Mouse (Mus musculus) urinary bladder, adult 18-20 months (tissue): ENCODE results near the gene Sh2d1a.
A peak's percentile ranks its signal among the peaks of the same experiment; 100 is the strongest.

Source experiments
- DNase-seq, 2 experiments: peaks; one replicate each; pipeline ENCODE4 v3.0.0; 2022; ENCODE audit warnings: low spot score in 2 of 2, mixed read lengths in 2 of 2

Gene Sh2d1a

DNA sequence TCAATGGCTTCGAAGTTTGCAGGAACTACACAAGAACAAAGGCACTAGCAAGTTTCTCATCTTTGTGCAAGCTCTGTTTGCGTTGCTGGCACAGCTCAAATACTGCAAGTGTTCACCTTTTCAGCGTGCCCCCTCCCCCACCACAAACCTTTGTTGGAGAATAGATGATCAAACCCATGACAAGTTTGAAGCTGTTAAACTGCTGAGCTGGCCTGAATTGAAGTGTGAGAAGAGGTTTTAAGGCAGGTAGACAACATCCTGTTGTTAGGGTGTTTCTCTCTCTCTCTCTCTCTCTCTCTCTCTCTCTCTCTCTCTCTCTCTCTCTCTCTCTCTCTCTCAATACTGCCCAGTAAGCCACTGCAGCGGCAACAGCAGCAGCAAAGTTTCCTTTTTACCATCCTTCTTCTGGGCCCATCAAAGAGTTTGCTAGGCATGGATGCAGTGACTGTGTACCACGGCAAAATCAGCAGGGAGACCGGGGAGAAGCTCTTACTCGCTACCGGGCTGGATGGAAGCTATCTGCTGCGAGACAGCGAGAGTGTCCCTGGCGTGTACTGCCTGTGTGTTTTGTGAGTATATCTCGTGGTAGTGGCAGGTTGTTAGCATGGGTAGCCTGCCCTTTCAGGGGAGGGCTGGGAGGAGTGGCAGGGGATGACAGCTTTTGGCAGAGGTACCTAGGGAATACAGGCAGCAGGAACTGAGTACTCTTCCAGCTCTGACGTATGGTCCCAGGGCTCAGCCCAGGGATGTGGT, at the start of gene Sh2d1a:
Sh2d1a (plus strand) TSS at position 163 of the 753 bp plus-strand sequence.
- DNase-seq: no peak

GRCm38 (mm10) chrX:42453001-42453400, 49.3 kb upstream of the Sh2d1a start:
- DNase-seq: no peak

- DNase-seq: no peak
These were observed 47.7 kb upstream of the Sh2d1a start for GRCm38 (mm10) chrX:42454533-42454932.

DNA sequence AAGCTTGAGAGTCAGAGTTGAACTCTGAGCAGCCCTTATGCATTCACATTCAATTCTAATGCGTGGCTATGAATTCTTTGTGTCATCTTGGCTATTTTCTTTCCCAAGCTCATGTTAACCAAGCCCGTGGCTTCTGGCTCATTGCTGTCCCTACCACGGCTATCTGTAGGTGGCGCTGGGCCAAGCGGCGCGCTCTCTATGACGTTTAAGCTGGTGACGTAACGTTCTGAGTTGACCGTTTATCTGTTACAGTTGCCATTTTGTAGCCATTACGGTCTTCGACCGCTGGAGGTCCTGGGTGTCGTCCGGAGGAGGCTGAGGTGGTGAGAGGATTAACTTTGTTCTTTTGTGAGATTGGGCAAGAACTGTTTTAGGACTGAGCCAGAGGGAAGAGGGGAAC, 12.8 kb upstream of the Sh2d1a start, which contains the start of gene Tex13c2:
Tex13c2 (plus strand) TSS at position 246 of the 400 bp plus-strand sequence.
- DNase-seq: no peak

DNA sequence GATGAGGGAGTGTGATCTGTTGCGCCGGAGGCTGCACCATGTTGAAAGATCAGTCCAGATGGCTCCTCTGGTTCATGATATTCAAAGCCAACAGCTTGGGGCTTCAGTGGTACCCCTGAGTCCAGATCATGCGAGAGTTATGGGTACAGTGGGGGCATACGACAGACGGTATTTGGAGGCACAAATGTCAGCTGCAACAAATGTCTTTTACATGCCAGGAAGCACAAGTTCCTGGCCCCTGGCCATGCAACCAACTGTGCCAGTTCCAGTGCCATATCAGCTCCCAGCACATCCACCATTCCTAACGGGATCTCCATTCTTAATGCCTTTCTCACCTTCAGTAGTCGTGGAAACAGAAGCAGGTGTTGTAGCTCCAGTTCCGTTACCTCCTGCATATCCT, 11.9 kb upstream of the Sh2d1a start:
- no peak for DNase-seq

GRCm38 (mm10) chrX:42500538-42500937, 1.7 kb upstream of the Sh2d1a start:
- no peak for DNase-seq

- no peak for DNase-seq
These were observed 8.9 kb downstream of the Sh2d1a start for GRCm38 (mm10) chrX:42511105-42511504.

- no peak for DNase-seq
These were observed 10.3 kb downstream of the Sh2d1a start for GRCm38 (mm10) chrX:42512567-42512966.

DNA sequence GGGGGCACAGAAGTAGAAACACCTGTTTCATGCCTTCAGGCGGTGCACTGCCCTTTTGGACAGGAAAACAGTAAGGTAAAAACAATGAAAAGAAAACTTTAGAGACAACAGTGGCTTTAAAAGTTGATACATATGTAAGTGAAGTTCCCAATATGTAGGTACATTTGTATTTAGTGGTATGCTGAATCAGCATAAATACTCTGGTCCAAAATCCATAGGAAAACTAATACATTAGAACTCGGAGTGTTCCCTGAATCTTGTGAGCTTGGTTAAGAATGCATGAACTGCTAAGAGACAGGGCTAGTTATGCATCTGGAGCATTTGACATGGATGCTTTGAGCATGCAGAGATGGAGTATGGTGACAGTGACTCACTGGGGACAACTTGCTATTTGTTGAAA, 20.6 kb downstream of the Sh2d1a start:
- no peak for DNase-seq

DNA sequence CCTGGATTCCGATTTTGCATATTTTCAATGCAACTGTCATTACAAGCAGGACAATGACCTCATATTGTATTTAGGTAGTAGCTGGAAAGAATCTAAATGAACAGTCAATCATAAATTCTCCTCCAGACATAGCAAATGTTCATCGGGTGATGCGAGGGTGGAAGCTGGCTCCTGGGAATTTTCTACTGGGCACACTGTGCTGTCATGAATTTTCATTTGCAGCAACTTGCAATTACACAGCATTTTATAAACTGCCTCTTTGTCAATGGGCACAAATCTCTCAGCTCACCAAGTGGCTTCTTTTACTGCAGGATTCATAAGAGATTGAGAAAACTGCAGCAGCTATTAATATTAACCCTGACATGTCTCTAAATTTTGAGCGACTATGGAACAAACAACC, 28.4 kb downstream of the Sh2d1a start:
- no peak for DNase-seq

DNA sequence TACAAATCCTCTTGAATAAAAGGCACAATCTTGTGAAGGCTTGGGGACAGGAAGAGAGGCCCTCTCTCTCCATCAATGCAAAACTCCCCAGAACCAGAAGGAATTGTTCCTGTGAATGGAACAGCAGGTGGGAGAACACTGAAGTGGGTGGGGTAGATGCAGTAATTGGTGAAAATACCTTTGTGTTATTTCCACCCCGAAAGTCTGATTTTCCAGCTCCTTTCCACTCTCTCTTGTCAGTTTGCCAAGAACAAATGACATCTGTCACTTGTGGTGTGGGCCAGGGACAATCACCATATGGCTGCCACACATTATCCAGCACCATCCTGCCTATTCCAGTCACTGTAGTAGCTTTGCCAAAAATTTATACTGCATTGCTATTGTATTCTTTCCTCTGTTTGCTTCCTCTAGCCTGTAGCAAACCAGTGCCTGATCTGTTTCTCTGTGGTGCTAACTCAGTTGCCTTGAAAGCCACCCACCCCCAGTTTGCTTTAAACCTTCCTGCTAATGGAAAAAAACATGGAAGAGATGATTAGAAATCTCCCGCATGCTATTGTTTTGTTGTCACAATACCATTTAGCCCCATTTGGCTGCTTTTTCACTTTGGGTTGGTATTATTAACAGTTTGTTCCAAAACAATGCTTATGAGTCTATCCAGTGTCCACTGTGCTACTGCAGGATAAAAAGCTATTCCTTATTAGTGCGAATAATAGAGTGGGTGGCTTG, 37.9 kb downstream of the Sh2d1a start:
- no peak for DNase-seq

GRCm38 (mm10) chrX:42540756-42541053, 38.5 kb downstream of the Sh2d1a start:
- DNase-seq: peak; percentile 4 to 32

GRCm38 (mm10) chrX:42545076-42545475, 42.8 kb downstream of the Sh2d1a start:
- no peak for DNase-seq

- no peak for DNase-seq
These were observed 46.3 kb downstream of the Sh2d1a start for GRCm38 (mm10) chrX:42548513-42548912.

GRCm38 (mm10) chrX:42557284-42557683, 55.0 kb downstream of the Sh2d1a start:
- DNase-seq: peak; percentile 1 to 4

DNA sequence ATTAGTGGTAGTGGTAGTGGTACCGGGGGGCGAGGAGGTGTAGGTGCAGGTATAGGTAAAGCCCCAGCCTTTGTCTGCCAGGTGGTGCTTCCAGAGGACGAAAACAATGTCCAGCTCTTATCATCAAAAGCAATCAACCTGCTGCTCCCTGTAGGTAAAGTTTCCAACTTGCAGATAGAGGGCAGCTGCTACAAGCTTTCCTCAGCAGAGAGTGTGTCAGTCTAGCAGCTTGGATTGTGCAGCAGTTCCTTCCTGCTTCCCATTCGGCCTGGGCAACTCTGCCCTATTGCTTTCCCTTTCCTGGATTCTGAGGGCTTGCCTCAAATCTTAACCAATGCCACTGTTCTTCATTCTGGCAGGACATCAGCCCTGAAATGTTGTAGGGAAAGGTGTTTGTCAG, 56.4 kb downstream of the Sh2d1a start:
- no peak for DNase-seq
